Mouse (Mus musculus) midbrain, embryonic 13.5 days (tissue): Measurements from ENCODE around the gene Aknad1. TPM values are rescaled to one million over a fixed set of nuclear protein-coding genes. Genes with fewer than 3 reads are reported as not detected.

ENCODE experiments used
- ATAC-seq: fragments of 200-750 bp; cut with Nextera tagmentation; 2 replicates; pipeline ENCODE4 v1.8.0; 2017; ENCODE audit warnings: mild to moderate bottlenecking, moderate TSS enrichment, moderate library complexity
- H3K27ac ChIP-seq: fragments of 300-500 bp; sonication (generic); 2 replicates; pipeline ENCODE4 v1.5.1; 2015; ENCODE audit warnings: inconsistent platforms, mild to moderate bottlenecking, moderate library complexity
- H3K27me3 ChIP-seq: fragments of 300-500 bp; sonication (generic); 2 replicates; pipeline ENCODE4 v1.6.1; 2015; ENCODE audit warnings: mild to moderate bottlenecking, inconsistent platforms
- H3K36me3 ChIP-seq: fragments of 300-500 bp; sonication (generic); 2 replicates; pipeline ENCODE4 v1.6.1; 2015; ENCODE audit warnings: mild to moderate bottlenecking, inconsistent platforms
- H3K4me1 ChIP-seq: fragments of 300-500 bp; sonication (generic); replicated peaks from 2 replicates; pipeline ENCODE4 v1.6.1; 2015; ENCODE audit warnings: inconsistent platforms
- H3K4me2 ChIP-seq: fragments of 300-500 bp; sonication (generic); replicated peaks from 2 replicates; pipeline ENCODE4 v1.6.1; 2015; ENCODE audit warnings: moderate library complexity, mild to moderate bottlenecking, inconsistent platforms
- H3K4me3 ChIP-seq: fragments of 300-500 bp; sonication (generic); replicated peaks from 2 replicates; pipeline ENCODE4 v1.5.1; 2015; ENCODE audit warnings: mild to moderate bottlenecking, inconsistent platforms
- H3K9ac ChIP-seq: fragments of 300-500 bp; sonication (generic); replicated peaks from 2 replicates; pipeline ENCODE4 v1.6.1; 2015; ENCODE audit warnings: mild to moderate bottlenecking, inconsistent platforms
- H3K9me3 ChIP-seq: fragments of 300-500 bp; sonication (generic); 2 replicates; pipeline ENCODE4 v1.6.1; 2016; ENCODE audit warnings: mild to moderate bottlenecking, inconsistent platforms
- WGBS: fragments of 180-500 bp; shearing (Covaris S2); methylation state at CpG from one replicate; pipeline ENCODE4 v1.1.7; 2015; 5-methylcytosine and 5-hydroxymethylcytosine counted together
- polyA plus RNA-seq: library from polyadenylated mRNA; unstranded; fragments of >200 nt; fragmentation: Nextera tagmentation; extraction: Ambion mirVana; gene quantifications from 2 replicates; pipeline ENCODE4 v1.2.1, GENCODE M21; 2015

Gene Aknad1
- polyA plus RNA-seq, result not detected in 2 replicates

DNA sequence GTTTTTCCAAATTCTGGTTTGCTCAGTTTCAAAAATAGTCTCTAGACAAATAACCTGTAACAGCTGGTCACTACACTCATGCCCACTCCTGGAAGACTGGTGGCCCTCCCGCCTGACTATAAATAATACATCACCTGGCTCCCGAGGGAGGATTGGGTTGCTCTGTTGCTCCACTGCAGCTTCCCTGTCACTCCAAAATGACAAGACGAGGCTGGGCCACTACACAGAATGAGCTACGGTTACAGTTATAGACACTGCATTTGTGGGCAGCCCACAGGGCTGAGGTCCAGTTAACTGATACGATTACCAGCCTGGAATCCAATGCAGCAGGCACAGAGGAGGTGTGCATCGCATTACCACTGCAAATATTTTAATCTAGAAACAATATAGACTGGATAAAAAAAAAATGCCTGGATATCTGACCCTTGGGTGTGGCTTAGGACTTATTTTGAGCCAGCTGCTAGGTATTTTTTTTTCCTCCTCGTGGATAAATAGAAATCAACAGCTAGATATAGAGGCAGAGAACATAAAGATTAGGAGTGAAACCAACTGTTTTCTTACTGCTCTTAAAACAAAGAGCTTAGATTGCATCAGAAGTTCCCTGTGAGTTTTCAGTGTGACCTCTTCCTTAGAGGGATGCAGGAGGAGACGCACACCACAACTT, at the start of gene Aknad1:
Gene Aknad1, plus strand, starts transcription at position 614 of the 664 bp plus-strand sequence.
- 66% methylated on average over 8 of the region's 8 CpGs for WGBS
- Histone ChIP-seq H3K27ac (no peak within 1 kb of the TSS), H3K27me3 (no peaks in the 10 kb centered on the region), H3K4me2 (no peak within 1 kb of the TSS), H3K4me1 (no peaks in the 10 kb centered on the region), H3K36me3 (no peaks in the 10 kb centered on the region), H3K9ac (no peak within 1 kb of the TSS), H3K9me3 (no peaks in the 10 kb centered on the region), H3K4me3 (no peak within 1 kb of the TSS)
- no peak for ATAC-seq

DNA sequence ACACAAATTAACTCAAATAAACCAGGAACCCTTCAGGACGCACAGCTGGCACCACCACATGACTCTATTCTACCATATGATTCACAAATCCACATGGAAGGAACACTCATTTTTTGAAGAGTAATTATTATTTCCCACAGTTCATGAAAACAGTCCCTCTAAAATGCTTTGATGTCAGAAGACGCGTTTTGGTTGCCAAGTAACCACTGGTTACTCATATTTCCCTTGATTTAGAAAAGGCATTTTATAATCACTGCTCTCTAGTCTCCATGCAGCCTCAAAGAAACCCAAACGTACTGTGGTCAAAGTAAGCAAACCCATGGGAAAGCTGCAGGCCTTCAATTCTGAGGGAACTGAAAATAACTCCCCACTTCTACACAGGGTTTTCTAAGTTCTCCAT, 49.5 kb upstream of the Aknad1 start:
- no peaks in the 10 kb centered on the region for H3K27me3 ChIP-seq
- peaks cover 51% of the 10 kb centered on the region for H3K36me3 ChIP-seq
- no peak overlapping the region for H3K4me3 ChIP-seq
- H3K9ac ChIP-seq, result no peak overlapping the region
- ATAC-seq, result no peak
- no peaks in the 10 kb centered on the region for H3K9me3 ChIP-seq
- no peaks in the 10 kb centered on the region for H3K4me1 ChIP-seq
- H3K27ac ChIP-seq, result no peak overlapping the region
- 83% methylated on average over 4 of the region's 4 CpGs for WGBS
- H3K4me2 ChIP-seq, result no peak overlapping the region

DNA sequence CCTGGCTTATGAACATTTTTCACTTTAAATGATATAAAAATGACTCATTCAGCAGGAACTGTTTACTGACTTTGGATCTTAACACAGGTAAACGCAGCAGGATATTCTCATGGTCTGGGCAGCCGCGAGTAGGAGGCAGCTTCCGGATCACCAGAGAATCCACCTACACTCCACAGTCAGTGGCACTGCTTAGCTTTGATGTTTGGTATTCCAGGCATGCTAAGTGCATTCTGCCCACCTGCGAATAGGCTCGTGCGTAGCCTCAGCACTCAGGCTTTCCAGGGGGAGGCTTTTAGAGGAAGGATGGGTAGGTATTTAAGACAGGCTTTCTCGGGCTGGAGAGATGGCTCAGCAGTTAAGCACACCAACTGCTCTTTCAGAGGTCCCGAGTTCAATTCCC, 45.1 kb upstream of the Aknad1 start:
- Histone ChIP-seq H3K4me1 (no peaks in the 10 kb centered on the region), H3K27me3 (no peaks in the 10 kb centered on the region), H3K9ac (no peak overlapping the region), H3K27ac (no peak overlapping the region), H3K4me2 (no peak overlapping the region), H3K9me3 (no peaks in the 10 kb centered on the region), H3K4me3 (no peak overlapping the region), H3K36me3 (peaks cover 48% of the 10 kb centered on the region)
- WGBS, result 94% methylated on average over 9 of the region's 9 CpGs
- no peak for ATAC-seq

DNA sequence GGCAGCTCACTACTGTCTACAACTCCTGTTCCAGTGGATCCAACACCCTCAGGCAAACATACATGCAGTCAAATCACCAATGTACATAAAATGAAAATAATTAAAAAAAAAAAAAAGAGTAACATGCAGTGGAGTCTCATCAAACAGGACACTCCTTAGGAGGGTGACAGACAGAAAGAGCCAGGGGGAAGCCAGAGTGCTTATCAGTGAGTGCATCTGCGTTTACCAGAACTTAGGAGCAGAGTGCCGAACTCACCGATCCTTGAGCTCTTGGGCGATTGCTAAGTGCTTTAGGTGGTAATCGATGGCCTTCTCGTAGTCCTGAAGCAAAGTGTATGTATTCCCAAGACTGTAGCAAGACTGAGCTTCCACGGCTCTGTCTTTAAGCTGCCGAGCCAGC, 40.8 kb upstream of the Aknad1 start:
- peaks cover 56% of the 10 kb centered on the region for H3K36me3 ChIP-seq
- no peak for ATAC-seq
- no peak overlapping the region for H3K4me2 ChIP-seq
- no peaks in the 10 kb centered on the region for H3K9me3 ChIP-seq
- H3K27ac ChIP-seq, result no peak overlapping the region
- no peak overlapping the region for H3K9ac ChIP-seq
- H3K4me3 ChIP-seq, result no peak overlapping the region
- no peaks in the 10 kb centered on the region for H3K4me1 ChIP-seq
- WGBS, result 91% methylated on average over 8 of the region's 8 CpGs
- no peaks in the 10 kb centered on the region for H3K27me3 ChIP-seq

DNA sequence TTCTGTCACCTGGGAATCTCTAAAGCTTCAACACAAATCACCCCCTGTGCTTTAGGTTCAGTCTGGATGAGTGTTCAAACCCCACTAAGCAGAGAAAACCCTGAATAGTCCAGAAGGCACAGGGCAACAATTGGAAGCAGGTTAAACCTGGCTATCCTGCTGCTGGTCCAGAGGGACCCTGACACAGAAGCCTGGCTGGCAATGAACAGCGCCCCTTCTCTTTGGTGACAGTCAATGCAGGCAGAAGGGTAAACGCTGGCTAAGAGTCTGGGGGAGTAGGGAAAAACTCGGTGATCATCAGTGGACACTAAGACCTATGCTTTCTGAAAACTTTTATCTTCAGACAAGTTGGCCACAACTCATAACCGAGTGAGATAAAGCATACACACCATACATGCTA, 39.7 kb upstream of the Aknad1 start:
- Histone ChIP-seq H3K9ac (no peak overlapping the region), H3K36me3 (peaks cover 51% of the 10 kb centered on the region), H3K4me2 (no peak overlapping the region), H3K9me3 (no peaks in the 10 kb centered on the region), H3K27me3 (no peaks in the 10 kb centered on the region), H3K4me3 (no peak overlapping the region), H3K4me1 (no peaks in the 10 kb centered on the region), H3K27ac (no peak overlapping the region)
- WGBS, result 88% methylated on average over 4 of the region's 4 CpGs
- ATAC-seq, result no peak

DNA sequence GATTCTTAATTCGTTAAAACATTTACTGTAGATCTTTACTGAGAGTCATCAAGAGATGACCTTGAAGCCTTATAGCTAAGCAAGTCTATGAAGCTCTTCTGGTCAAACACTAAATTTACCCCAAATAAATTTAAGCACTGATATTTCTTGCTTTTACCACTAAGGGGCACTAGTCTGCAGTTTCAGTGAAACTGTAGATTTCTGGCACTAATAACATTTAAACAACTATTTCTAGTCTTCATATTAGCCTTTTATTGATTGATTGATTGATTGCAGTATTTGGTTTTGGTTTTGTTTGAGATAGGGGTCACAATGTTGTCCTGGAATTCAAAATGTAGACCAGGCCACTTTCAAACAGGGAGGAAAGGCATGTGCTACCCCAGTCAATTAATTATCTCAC, 38.2 kb upstream of the Aknad1 start:
- WGBS, result 94% methylated on average over 1 of the region's 1 CpGs
- Histone ChIP-seq H3K4me3 (no peak overlapping the region), H3K4me1 (no peaks in the 10 kb centered on the region), H3K4me2 (no peak overlapping the region), H3K9ac (no peak overlapping the region), H3K27me3 (no peaks in the 10 kb centered on the region), H3K27ac (no peak overlapping the region), H3K9me3 (no peaks in the 10 kb centered on the region), H3K36me3 (peaks cover 44% of the 10 kb centered on the region)
- no peak for ATAC-seq

DNA sequence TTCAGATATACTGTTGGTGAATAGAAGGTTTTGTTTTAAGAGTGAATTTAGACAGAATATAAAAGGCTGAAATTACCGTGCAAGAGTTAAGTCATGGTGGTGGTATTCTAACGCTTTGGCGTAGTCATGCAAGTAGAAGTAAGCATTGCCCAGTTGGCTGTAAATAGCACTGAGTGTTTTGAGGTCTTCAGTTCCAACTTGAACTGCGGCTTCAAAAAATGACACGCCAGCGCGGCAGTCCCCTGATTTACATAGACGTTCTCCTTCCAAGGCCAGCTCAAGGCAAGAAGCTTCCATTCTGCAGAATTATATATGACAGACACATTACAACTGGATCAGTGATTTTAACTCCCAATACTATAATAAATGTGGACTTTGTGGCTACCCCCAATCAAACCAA, 36.7 kb upstream of the Aknad1 start:
- Histone ChIP-seq H3K27ac (no peak overlapping the region), H3K4me2 (no peak overlapping the region), H3K36me3 (peaks cover 35% of the 10 kb centered on the region), H3K9me3 (no peaks in the 10 kb centered on the region), H3K27me3 (no peaks in the 10 kb centered on the region), H3K4me1 (no peaks in the 10 kb centered on the region), H3K4me3 (no peak overlapping the region), H3K9ac (no peak overlapping the region)
- no peak for ATAC-seq
- 96% methylated on average over 8 of the region's 8 CpGs for WGBS

DNA sequence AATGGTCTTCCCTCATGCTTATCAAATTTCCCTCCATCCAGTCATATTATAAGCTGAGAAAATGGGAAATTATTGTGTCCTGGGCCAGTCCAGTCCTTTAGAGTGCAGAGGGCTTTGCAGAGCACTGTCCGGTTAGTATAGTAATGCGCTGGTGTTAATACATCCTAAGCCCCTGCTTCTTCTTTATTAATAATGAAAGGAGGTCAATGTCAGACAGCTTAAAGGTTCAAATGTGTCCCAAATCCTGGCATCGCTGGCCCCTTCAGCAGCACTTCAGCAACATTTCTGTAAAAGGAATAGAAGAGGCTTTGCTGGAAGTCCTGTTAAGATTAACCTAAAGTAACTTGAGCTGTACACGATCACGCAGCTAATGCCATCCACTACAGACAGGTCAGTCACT, 28.2 kb upstream of the Aknad1 start:
- 85% methylated on average over 5 of the region's 5 CpGs for WGBS
- H3K9me3 ChIP-seq, result no peaks in the 10 kb centered on the region
- no peaks in the 10 kb centered on the region for H3K27me3 ChIP-seq
- H3K4me1 ChIP-seq, result peaks cover 9% of the 10 kb centered on the region
- H3K9ac ChIP-seq, result no peak overlapping the region
- 0 out of 2 replicates have a peak, but pooled peaks cover 4% of the 10 kb centered on the region for H3K36me3 ChIP-seq
- no peak overlapping the region for H3K4me3 ChIP-seq
- H3K4me2 ChIP-seq, result no peak overlapping the region
- no peak overlapping the region for H3K27ac ChIP-seq
- ATAC-seq, result no peak

DNA sequence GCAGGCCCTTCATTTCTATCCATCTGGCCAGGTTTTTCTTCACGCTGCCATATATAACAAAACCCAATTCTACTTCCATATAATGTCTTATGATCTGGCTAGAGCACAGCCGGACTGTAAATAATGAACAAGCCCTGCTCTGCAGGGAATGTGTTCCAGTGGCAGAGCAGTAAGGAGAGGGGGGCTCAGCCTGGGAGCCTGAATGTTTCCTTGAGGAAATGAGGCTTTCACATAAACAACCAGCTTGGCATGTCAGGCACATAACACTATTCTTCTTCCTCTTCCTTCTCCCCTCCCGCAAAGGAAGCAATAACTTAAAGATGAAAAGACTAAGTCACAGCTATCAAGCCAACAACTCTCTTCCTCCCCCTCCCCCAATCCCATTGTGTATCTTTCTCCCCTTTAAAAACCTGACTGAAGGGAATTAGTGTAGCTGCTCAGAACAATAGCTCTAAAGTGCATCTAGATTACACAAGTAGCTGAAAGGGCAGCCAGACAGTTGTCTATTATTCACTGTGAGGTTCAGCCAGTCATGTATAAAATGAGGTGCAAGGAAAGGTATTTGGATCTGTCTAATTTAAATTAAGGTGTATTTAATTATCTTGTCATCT, 26.3 kb upstream of the Aknad1 start:
- H3K9ac ChIP-seq, result no peak overlapping the region
- ATAC-seq, result no peak
- H3K36me3 ChIP-seq, result no peaks in the 10 kb centered on the region
- H3K27me3 ChIP-seq, result no peaks in the 10 kb centered on the region
- H3K4me3 ChIP-seq, result no peak overlapping the region
- WGBS, result 35% methylated on average over 3 of the region's 3 CpGs
- H3K4me2 ChIP-seq, result no peak overlapping the region
- peak overlapping the region; percentile 25; the same call in 1 of the 2 replicates for H3K27ac ChIP-seq
- no peaks in the 10 kb centered on the region for H3K9me3 ChIP-seq
- H3K4me1 ChIP-seq, result peaks cover 9% of the 10 kb centered on the region

DNA sequence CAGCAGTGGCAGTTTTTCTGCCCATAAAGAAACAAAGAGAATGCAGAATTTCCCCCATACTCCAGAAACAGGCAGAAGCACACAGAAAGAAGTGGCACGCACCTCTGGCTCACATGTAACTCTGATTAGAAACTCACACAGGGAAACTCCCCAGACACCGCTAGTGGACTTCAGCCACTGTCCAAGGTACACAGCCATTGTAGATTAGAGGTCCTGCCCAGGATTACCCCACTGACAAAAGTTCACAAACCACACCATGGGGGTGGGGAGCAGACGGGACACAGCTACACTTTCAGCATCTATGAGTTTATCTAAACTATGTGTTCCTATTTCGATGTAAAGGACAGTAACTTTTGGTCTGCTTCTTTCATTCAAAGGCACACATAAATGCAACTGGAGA, 24.6 kb upstream of the Aknad1 start:
- WGBS, result 98% methylated on average over 4 of the region's 4 CpGs
- no peaks in the 10 kb centered on the region for H3K27me3 ChIP-seq
- H3K4me3 ChIP-seq, result no peak overlapping the region
- no peaks in the 10 kb centered on the region for H3K9me3 ChIP-seq
- no peak overlapping the region for H3K4me2 ChIP-seq
- no peaks in the 10 kb centered on the region for H3K36me3 ChIP-seq
- no peak overlapping the region for H3K9ac ChIP-seq
- no peak overlapping the region for H3K27ac ChIP-seq
- H3K4me1 ChIP-seq, result peaks cover 15% of the 10 kb centered on the region
- no peak for ATAC-seq

DNA sequence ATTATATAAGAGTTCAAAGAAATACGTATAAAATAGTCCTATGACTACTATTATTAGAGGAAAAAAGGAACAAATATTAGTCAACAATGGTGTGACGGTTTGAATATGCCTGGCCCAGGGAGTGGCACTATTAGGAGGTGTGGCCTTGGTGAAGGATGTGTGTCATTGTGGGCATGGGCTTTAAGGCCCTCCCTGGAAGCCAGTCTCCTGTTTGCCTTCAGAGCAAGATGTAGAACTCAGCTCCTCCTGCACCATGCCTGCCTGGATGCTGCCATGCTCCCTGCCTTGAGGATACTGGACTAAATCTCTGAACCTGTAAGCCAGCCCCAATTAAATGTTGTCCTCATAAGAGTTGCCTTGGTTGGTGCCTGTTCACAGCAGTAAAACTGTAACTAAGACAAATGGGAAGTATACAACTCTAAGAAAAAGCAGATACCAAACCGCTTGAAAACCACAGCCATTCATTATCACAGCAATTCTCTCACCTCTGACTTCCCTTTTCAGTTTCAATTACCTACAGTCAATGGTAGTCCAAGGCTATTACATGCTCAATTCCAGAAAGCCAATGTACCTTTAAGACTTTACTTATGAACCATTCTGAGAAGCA, 21.5 kb upstream of the Aknad1 start:
- WGBS, result 93% methylated on average over 3 of the region's 3 CpGs
- Histone ChIP-seq H3K27ac (no peak overlapping the region), H3K9ac (no peak overlapping the region), H3K36me3 (no peaks in the 10 kb centered on the region), H3K4me3 (no peak overlapping the region), H3K4me1 (peaks cover 30% of the 10 kb centered on the region), H3K9me3 (no peaks in the 10 kb centered on the region), H3K27me3 (no peaks in the 10 kb centered on the region), H3K4me2 (no peak overlapping the region)
- ATAC-seq, result no peak

DNA sequence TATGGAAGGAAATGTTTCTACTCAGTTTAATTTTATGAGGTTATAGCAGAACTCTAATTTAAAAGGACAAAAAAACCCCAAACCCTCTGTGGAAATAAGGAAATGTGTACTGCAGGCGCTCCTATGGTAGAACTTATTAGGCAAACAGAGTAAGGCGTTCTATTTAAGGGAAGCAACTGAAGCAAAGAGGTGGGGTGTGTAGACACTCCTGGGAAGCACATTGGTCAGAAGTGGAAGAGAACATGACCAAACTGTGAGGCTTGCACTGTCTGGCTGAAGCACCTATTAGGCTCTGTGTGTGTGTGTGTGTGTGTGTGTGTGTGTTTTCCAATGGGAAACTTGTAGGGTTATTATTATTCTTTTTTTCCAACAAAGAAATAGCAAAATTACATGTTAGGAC, 20.1 kb upstream of the Aknad1 start:
- no peaks in the 10 kb centered on the region for H3K27me3 ChIP-seq
- 85% methylated on average over 2 of the region's 2 CpGs for WGBS
- no peaks in the 10 kb centered on the region for H3K36me3 ChIP-seq
- H3K4me1 ChIP-seq, result peaks cover 27% of the 10 kb centered on the region
- H3K9me3 ChIP-seq, result no peaks in the 10 kb centered on the region
- no peak overlapping the region for H3K4me2 ChIP-seq
- H3K27ac ChIP-seq, result no peak overlapping the region
- no peak overlapping the region for H3K4me3 ChIP-seq
- ATAC-seq, result no peak
- no peak overlapping the region for H3K9ac ChIP-seq
